Mouse (Mus musculus) thymus, adult 18-20 months (tissue): ENCODE measurements around the gene Ppp1r16b.
"Not testable (repeated sequence)": the region's sequence is repeated elsewhere in the genome, so short reads cannot be mapped to it uniquely, and the experiment has no call there.

Source experiments
- DNase-seq, 2 experiments: peaks; one replicate each; pipeline ENCODE4 v3.0.0; 2022; ENCODE audit warnings: mixed read lengths in 2 of 2

Ppp1r16b gene

GRCm38 (mm10) chr2:158728061-158728815 is 63.0 kb downstream of the Ppp1r16b start:
- no peak for DNase-seq

- DNase-seq: no peak
Measured at GRCm38 (mm10) chr2:158730896-158731295, 65.7 kb downstream of the Ppp1r16b start.

- no peak for DNase-seq
Measured at GRCm38 (mm10) chr2:158732521-158732920, 67.3 kb downstream of the Ppp1r16b start.

- DNase-seq: no peak
Measured at GRCm38 (mm10) chr2:158733136-158733535, 67.9 kb downstream of the Ppp1r16b start.

GRCm38 (mm10) chr2:158733914-158734313 is 68.7 kb downstream of the Ppp1r16b start:
- peak; percentile 49 to 77 for DNase-seq

GRCm38 (mm10) chr2:158734500-158735152 is 69.4 kb downstream of the Ppp1r16b start:
- DNase-seq: no peak

GRCm38 (mm10) chr2:158735340-158735739 is 70.1 kb downstream of the Ppp1r16b start:
- DNase-seq: peak; percentile 61 to 80

- DNase-seq: not testable (repeated sequence)
Measured at GRCm38 (mm10) chr2:158736247-158736646, 71.0 kb downstream of the Ppp1r16b start.

- no peak for DNase-seq
Measured at GRCm38 (mm10) chr2:158738591-158738990, 73.4 kb downstream of the Ppp1r16b start.

GRCm38 (mm10) chr2:158739113-158739512 is 73.9 kb downstream of the Ppp1r16b start:
- no peak for DNase-seq

GRCm38 (mm10) chr2:158741011-158741501 is 75.9 kb downstream of the Ppp1r16b start:
- DNase-seq: no peak

GRCm38 (mm10) chr2:158742431-158742830 is 77.2 kb downstream of the Ppp1r16b start:
- no peak for DNase-seq

- DNase-seq: no peak
Measured at GRCm38 (mm10) chr2:158743518-158744141, 78.4 kb downstream of the Ppp1r16b start.

- DNase-seq: no peak
Measured at GRCm38 (mm10) chr2:158745049-158745482, 79.9 kb downstream of the Ppp1r16b start.

- no peak for DNase-seq
Measured at GRCm38 (mm10) chr2:158746164-158746563, 81.0 kb downstream of the Ppp1r16b start.

- DNase-seq: no peak
Measured at GRCm38 (mm10) chr2:158749366-158749765, 84.2 kb downstream of the Ppp1r16b start.

GRCm38 (mm10) chr2:158760231-158760630 is 95.0 kb downstream of the Ppp1r16b start:
- DNase-seq: no peak

GRCm38 (mm10) chr2:158762339-158762738 is 97.1 kb downstream of the Ppp1r16b start:
- DNase-seq: no peak

GRCm38 (mm10) chr2:158767742-158768339 is 102.6 kb downstream of the Ppp1r16b start, which contains the start of gene Fam83d:
Gene Fam83d (plus strand): TSS chr2:158768093.
- DNase-seq: peak; percentile 92 to 96

- DNase-seq: peak; percentile 50 to 51
Measured at GRCm38 (mm10) chr2:158768350-158768749, 103.2 kb downstream of the Ppp1r16b start.

GRCm38 (mm10) chr2:158768771-158769170 is 103.6 kb downstream of the Ppp1r16b start:
- no peak for DNase-seq

GRCm38 (mm10) chr2:158770126-158770757 is 105.0 kb downstream of the Ppp1r16b start:
- no peak for DNase-seq
